Mouse (Mus musculus) mesoderm, embryonic 11.5 days (tissue): ENCODE results near the gene Stk39.

Experiments
- DNase-seq: peaks from one replicate; pipeline ENCODE4 v3.0.0-alpha.2; 2012; ENCODE audit warnings: low read depth, low spot score

The Stk39 gene

DNA sequence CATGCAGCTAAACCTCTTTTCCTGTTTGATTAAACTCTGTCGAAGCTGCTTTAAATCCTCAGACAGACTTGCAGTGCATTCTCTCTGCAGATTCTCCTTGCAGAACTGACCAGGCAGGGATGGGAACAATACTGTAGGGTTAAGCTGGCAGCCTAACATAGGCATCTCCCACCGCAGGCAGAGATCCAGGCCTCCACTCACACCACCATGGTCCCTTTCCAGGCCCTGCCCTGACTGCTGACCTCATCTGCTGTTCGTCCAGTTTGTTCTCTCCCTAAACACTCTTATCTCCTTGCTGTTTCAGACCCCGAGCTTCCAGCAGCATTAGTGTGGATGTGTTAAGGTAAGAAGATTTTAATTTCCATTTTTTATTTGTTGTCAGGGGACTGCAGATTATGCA lies 182.1 kb downstream of the Stk39 start:
- no peak for DNase-seq

DNA sequence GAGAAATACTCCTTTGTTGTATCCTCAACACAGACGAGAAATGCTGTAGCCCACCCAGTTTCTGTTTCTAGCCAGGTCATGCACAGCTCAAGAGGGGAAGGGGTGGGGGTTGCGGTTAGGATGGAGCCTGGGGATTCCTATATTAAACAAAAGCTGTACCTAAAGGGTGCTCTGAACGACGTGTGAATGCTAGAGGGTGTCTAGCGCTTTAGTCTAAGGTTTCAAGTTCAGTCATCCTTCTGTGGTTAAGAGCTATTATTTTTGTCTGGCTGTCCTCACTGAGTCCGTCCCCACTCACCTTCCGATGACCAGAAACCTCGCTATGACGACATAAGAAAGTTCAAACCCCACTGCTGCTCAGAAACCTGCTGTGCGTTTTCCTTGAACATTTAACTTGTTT lies 182.9 kb downstream of the Stk39 start:
- no peak for DNase-seq

DNA sequence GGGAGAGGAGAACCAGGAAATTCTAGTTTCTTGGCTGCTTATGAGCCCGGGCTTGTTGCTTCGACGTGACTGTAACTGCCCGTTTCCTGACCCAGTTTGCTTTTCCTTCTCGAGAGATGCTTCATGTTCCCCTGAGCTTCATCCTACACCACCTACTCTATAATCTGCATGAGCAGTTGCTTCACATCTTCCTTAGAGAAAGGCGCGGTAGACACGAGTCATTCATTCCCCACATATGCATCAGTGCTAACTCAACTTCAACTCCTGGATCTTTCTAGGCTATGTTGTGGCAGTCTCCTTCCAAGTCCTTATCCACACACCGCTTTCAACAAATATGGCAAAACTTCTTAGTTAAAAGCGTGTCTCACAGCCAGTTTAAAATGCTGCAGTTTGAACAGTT lies 184.0 kb downstream of the Stk39 start:
- no peak for DNase-seq

DNA sequence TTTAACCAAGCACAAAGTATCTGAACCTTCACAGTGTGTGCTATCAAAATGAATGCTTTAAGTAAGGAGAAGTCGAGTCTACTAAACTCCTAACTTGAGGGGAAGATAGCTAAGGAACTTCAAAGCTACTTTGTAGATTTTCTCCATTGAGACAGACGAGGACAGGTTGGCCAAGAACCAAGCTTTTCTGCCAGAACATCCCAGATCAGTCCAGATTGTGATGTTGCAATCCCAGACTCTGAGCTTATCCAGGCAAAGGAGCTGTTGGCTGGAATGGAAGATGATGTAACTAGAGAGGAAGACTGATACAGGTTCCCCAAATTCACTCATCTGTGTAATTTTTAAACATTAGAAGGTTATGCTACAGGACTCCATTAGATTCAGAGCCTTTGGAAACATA lies 187.7 kb downstream of the Stk39 start:
- no peak for DNase-seq

- DNase-seq, result no peak
Observed at GRCm38 (mm10) chr2:68283021-68283548, 189.0 kb downstream of the Stk39 start.

GRCm38 (mm10) chr2:68281575-68281974 lies 190.5 kb downstream of the Stk39 start:
- no peak for DNase-seq

GRCm38 (mm10) chr2:68271301-68271700 lies 200.8 kb downstream of the Stk39 start:
- no peak for DNase-seq

DNA sequence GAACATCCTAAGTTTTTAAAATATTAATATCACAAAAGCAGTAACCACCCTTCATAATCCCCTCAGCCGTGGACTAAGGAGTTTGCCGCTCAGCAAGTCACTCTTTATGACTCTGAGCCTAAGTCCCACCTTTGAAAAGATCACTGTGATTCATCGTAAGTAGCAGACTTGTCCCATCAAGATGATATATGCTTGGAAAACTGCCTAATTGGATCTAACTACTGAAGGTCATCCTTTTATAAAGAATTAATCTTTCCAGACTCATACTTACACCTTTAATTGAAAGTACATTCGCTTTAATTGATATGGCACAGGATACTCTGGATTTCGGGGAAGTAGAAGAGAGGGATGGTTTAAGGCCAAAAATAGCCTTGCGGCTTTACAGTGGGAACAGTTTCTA lies 201.2 kb downstream of the Stk39 start:
- DNase-seq, result no peak

DNA sequence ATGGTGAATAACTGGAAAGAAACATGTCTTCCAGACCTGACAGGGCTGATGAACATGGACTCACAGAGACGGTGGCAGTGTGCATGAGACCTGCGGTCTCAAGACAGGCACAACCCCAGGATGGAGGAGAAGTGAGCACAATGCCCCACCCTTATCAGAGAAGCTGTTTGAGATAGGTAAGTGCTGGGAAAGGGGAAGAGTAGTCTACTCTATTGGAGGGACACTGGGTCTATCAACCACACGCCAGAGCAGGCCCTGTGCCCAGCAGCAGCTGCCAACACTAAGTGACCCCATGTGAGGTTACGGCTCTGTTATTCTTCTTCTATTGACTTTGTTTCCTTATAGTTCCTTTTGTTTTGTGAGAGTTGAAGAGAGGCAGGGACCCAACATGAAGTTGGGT lies 202.4 kb downstream of the Stk39 start:
- no peak for DNase-seq

GRCm38 (mm10) chr2:68264826-68265225 lies 207.2 kb downstream of the Stk39 start:
- DNase-seq, result no peak

- no peak for DNase-seq
Observed at GRCm38 (mm10) chr2:68260911-68261310, 211.2 kb downstream of the Stk39 start.

DNA sequence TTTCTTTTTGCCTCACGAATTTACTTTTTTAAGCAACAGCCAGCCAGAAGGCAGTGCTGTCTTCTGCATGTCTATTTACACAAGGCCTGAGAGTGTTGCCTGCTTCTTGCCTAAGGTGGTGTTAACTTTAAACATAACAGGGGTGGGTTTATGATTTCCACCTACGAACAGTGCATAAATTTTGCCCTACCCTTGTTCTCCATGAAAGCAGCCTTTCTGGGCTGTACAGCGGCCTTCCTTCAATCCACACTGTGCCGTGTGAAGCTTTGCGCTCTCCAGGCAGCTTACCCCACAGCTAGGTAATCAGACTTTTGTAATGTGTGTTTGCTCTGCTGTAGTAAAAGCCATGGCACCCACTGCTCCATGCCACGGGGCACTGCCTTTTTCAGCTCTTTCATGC lies 214.5 kb downstream of the Stk39 start:
- no peak for DNase-seq

DNA sequence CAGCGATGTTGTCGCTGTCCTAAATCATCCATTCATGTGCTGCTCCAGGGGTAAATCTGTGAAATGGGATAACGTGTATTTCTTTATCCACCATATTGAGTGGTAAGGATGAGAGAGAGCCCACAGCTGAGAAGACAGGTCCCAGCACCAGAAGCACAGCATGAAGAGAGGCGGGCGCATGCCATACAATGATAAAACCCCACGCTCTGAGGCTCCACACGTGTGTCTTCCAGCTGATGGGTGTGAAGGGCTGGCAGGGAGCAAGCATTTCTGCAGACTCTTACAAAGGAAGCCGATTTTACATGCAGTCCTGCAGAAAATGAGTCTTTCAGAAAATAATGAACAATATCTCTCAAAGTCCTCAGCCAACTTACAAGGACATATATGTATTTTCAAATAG lies 215.6 kb downstream of the Stk39 start:
- no peak for DNase-seq

DNA sequence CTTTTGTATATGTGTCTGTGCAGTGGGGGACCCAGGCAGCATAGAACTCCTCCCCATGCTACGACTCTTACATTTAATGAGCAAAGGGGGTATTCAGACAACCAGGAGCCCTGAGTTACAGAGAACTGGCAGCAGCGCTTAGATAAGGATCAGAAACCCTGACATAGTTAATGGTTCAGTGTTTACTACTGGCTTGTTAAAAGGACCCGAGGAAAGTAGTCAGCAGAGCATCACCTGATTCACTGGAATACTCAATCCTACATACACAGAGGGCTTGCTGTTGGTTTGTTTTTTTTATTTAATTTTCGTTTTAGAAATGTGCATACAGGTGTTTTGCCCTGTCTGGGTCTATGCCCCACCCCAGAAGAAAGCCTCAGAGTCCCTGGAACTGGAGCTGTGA lies 217.3 kb downstream of the Stk39 start:
- no peak for DNase-seq

DNA sequence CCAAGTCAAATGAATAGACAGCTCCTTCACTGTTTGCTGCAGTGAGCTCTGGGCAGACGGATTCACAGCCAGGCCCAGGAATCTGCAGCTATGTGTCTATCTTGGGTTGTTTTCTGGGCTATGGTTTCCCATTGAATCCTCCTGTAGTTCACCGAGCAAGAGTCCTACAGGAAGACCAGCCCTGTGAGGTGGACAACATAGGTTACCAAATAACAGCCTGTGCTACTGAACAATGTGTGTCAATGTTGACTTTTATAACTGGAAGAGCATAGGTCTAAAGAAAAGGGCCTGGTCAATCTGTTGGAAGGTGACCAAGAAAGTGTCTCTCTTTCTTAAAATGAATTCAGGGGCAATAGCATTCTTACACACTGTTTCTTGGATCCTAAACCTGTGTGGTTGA lies 218.8 kb downstream of the Stk39 start:
- DNase-seq, result no peak

GRCm38 (mm10) chr2:68252048-68252758 lies 219.9 kb downstream of the Stk39 start:
- DNase-seq, result no peak

DNA sequence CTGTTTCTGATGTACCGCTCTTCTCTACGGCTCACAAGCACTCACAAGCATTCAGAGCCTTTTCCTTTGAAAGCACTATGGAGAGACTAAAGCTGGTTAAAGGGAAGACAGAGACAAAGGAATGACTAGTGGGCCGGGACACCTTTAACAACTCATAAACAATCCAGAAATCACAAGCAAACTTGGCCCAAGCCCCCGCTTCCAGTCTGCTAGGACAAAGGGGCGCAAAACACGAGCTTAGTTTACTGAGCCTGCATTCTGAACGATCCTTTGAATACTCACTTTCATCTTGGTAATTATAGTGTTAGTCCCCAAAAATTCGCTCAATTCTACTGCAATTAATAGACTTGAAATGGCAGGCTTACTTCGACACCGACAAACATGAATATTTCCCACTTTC lies 221.2 kb downstream of the Stk39 start:
- no peak for DNase-seq

DNA sequence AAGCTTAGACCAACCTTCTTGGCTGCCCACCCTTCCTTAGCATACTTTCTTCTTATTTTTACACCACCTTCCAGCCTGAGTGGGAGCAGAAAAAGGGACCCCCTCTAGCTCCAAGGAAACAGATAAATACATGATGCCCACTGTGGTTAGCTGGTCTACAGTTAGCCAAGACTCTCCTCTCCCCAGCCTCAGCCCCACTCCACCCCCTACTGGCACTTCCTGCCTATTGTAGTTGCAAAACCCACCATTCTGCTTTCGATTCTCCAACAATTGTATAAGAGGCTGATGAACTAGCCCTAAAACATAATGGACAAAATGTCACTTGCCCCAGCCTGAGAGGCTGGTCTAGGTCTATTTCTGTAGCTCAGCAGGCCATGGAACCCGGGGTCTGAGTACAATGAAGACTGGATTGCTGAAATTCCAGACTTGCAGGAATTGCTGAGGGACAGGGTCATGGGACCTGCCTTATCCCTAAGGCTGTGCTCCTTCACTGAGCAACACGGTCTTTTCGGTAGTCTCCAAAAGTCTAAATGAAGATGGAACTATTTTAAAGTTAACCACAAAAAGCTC lies 222.1 kb downstream of the Stk39 start:
- no peak for DNase-seq

DNA sequence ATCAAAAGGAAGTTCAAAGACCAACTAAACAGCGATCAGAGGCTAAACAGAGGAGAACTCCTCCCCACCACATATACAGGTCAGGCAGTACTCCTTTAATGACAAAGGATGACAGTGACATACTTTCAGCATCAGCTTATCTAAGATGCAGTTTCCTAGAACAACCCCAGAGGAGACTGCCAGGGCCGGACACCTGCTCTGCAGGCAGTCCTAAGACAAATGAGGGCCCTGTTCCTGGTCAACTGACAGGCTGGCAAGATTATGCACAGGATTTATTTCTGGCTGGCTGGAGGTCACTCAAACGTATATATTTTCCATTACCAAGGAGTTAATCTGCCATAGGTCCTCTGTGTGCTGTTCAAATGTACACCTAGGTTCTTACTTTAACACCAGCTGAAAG lies 225.8 kb downstream of the Stk39 start:
- no peak for DNase-seq

GRCm38 (mm10) chr2:68244556-68244955 lies 227.5 kb downstream of the Stk39 start:
- DNase-seq, result no peak

- no peak for DNase-seq
Observed at GRCm38 (mm10) chr2:68243879-68244553, 228.1 kb downstream of the Stk39 start.

- no peak for DNase-seq
Observed at GRCm38 (mm10) chr2:68243273-68243672, 228.8 kb downstream of the Stk39 start.

- DNase-seq, result no peak
Observed at GRCm38 (mm10) chr2:68242069-68242468, 230.0 kb downstream of the Stk39 start.
